Mouse (Mus musculus): ENCODE measurements around the gene Olfr465-ps1. TPM values are rescaled to one million over a fixed set of nuclear protein-coding genes. Genes with fewer than 3 reads are reported as not detected.
A peak's percentile ranks its signal among the peaks of the same experiment; 100 is the strongest.

The Olfr465-ps1 gene
- not detected for total RNA-seq (2022)

GRCm38 (mm10) chr13:65137789-65138188 is at the start of gene Olfr465-ps1:
Gene Olfr465-ps1 (plus strand): TSS chr13:65138089.
- DNase-seq (ENCODE audit: low spot score in 2 of 2) = no peak

- DNase-seq (ENCODE audit: low spot score in 2 of 2) = no peak
Measured at GRCm38 (mm10) chr13:65095923-65096322, 42.0 kb upstream of the Olfr465-ps1 start.

GRCm38 (mm10) chr13:65097018-65097417 is 40.9 kb upstream of the Olfr465-ps1 start:
- no peak for DNase-seq (ENCODE audit: low spot score in 2 of 2)

- DNase-seq (ENCODE audit: low spot score in 2 of 2) = no peak
Measured at GRCm38 (mm10) chr13:65100678-65101077, 37.2 kb upstream of the Olfr465-ps1 start.

GRCm38 (mm10) chr13:65101232-65101631 is 36.7 kb upstream of the Olfr465-ps1 start:
- DNase-seq (ENCODE audit: low spot score in 2 of 2) = no peak

GRCm38 (mm10) chr13:65111961-65112360 is 25.9 kb upstream of the Olfr465-ps1 start:
- DNase-seq (ENCODE audit: low spot score in 2 of 2) = no peak

- DNase-seq (ENCODE audit: low spot score in 2 of 2) = peak; percentile 84 to 91
Measured at GRCm38 (mm10) chr13:65112459-65113110, 25.3 kb upstream of the Olfr465-ps1 start, which contains the start of gene Mfsd14b. Gene Mfsd14b (minus strand): TSS chr13:65112975.

- no peak for DNase-seq (ENCODE audit: low spot score in 2 of 2)
Measured at GRCm38 (mm10) chr13:65113239-65113638, 24.6 kb upstream of the Olfr465-ps1 start.

GRCm38 (mm10) chr13:65120984-65121383 is 16.9 kb upstream of the Olfr465-ps1 start:
- no peak for DNase-seq (ENCODE audit: low spot score in 2 of 2)

- DNase-seq (ENCODE audit: low spot score in 2 of 2) = no peak
Measured at GRCm38 (mm10) chr13:65122111-65122510, 15.8 kb upstream of the Olfr465-ps1 start.

- DNase-seq (ENCODE audit: low spot score in 2 of 2) = no peak
Measured at GRCm38 (mm10) chr13:65127063-65127847, 10.6 kb upstream of the Olfr465-ps1 start.

GRCm38 (mm10) chr13:65149940-65150339 is 12.1 kb downstream of the Olfr465-ps1 start, which contains the start of gene Olfr466:
Gene Olfr466 (plus strand): TSS chr13:65150240.
- DNase-seq (ENCODE audit: low spot score in 2 of 2) = no peak

- no peak for DNase-seq (ENCODE audit: low spot score in 2 of 2)
Measured at GRCm38 (mm10) chr13:65174102-65174501, 36.2 kb downstream of the Olfr465-ps1 start.

GRCm38 (mm10) chr13:65175734-65176471 is 38.0 kb downstream of the Olfr465-ps1 start:
- DNase-seq (ENCODE audit: low spot score in 2 of 2) = peak; percentile 1 to 5

GRCm38 (mm10) chr13:65176472-65177091 is 38.7 kb downstream of the Olfr465-ps1 start:
- no peak for DNase-seq (ENCODE audit: low spot score in 2 of 2)

Other genes with a start within 250 kb of the Olfr465-ps1 start
- gene Cntnap3, start 234.1 kb upstream of the Olfr465-ps1 start, total RNA-seq (2022) = 1 to 10 TPM; 6.1 to 7.7 (median 7.0) TPM
- gene Spata31, start 220.7 kb upstream of the Olfr465-ps1 start, total RNA-seq (2022) = not detected
- not detected for gene Spata31d1c, start 105.0 kb upstream of the Olfr465-ps1 start, total RNA-seq (2022)
- gene Prss47, start 85.3 kb upstream of the Olfr465-ps1 start, total RNA-seq (2022) = not detected
- 10 to 100 TPM; 39.7 to 45.0 (median 41.7) TPM for gene Mfsd14b, start 25.1 kb upstream of the Olfr465-ps1 start, total RNA-seq (2022)
- not detected for gene Olfr466, start 12.2 kb downstream of the Olfr465-ps1 start, total RNA-seq (2022)
- 1 to 10 TPM in 1 of 4 experiments, under 1 TPM in 2, not detected in 1; 0.11 to 1.3 (median 0.53) TPM for gene Nlrp4f, start 67.9 kb downstream of the Olfr465-ps1 start, total RNA-seq (2022)
- 1 to 10 TPM in 1 of 4 experiments, under 1 TPM in 2, not detected in 1; 0.64 to 1.1 (median 0.98) TPM for gene Gm10775, start 121.5 kb downstream of the Olfr465-ps1 start, total RNA-seq (2022)
- gene Zfp369, start 140.7 kb downstream of the Olfr465-ps1 start, total RNA-seq (2022) = 10 to 100 TPM; 54.3 to 60.0 (median 58.0) TPM

Measured in left cerebral cortex, adult 8-10 months (tissue).